Mouse (Mus musculus) gastrocnemius, adult 18-20 months (tissue): ENCODE results near the gene Gm21972. TPM values are rescaled to one million over a fixed set of nuclear protein-coding genes. Genes with fewer than 3 reads are reported as not detected.

Experiments
- total RNA-seq, 2 experiments: library from RNA; stranded (reverse); gene quantifications; 2 replicates each; pipeline ENCODE4 v1.2.3; 2021

The Gm21972 gene
- total RNA-seq, 2 experiments from 2014 or later = 0.39 TPM; not detected in 1

Other genes starting within 250 kb of the Gm21972 start
- gene Itm2c, start 239.4 kb upstream of the Gm21972 start, total RNA-seq = 10 to 100 TPM; 25.3 to 33.6 TPM
- gene 4933407L21Rik, start 205.2 kb upstream of the Gm21972 start, total RNA-seq = under 1 TPM; 0.27 to 0.36 TPM
- gene Gpr55, start 172.6 kb upstream of the Gm21972 start, total RNA-seq = not detected
- not detected for gene Spata3, start 116.8 kb upstream of the Gm21972 start, total RNA-seq
- gene 2810459M11Rik, start 87.8 kb upstream of the Gm21972 start, total RNA-seq = not detected
- 100 to 1,000 TPM; 126 to 128 TPM for gene Psmd1, start 69.2 kb upstream of the Gm21972 start, total RNA-seq
- not detected for gene Htr2b, start 21.7 kb upstream of the Gm21972 start, total RNA-seq
- gene Armc9, start 21.1 kb downstream of the Gm21972 start, total RNA-seq = 1 to 10 TPM; 2.4 to 2.7 TPM
- gene B3gnt7, start 169.2 kb downstream of the Gm21972 start, total RNA-seq = not detected
- gene Ncl, start 225.8 kb downstream of the Gm21972 start, total RNA-seq = 100 to 1,000 TPM in 1 of 2 experiments, 10 to 100 TPM in 1; 99.3 to 113 TPM